Mouse (Mus musculus): Measurements from ENCODE around the gene Scarb1. TPM values are rescaled to one million over a fixed set of nuclear protein-coding genes. Genes with fewer than 3 reads are reported as not detected.
A peak's percentile ranks its signal among the peaks of the same experiment; 100 is the strongest.

The Scarb1 gene
- polyA plus RNA-seq, 1 experiment from 2014 or later, result 44.4 TPM

- Histone ChIP-seq H3K27ac (replicated peaks; ENCODE audit: low read depth, low read length) (no peak overlapping the region), H3K4me2 (ENCODE audit: low read depth, low read length) (peak overlapping the region; percentile 33; the same call in 1 of the 2 replicates), H3K36me3 (ENCODE audit: control insufficient read depth, insufficient read depth, low read length) (peaks cover 3% of the 10 kb centered on the region; the same call in 1 of the 2 replicates), H3K4me1 (ENCODE audit: control insufficient read depth, insufficient read depth, low read length) (peaks cover 15% of the 10 kb centered on the region), H3K4me3 (ENCODE audit: low read depth, low read length) (no peak overlapping the region), H3K27me3 (replicated peaks; ENCODE audit: control insufficient read depth, insufficient read depth, low read length) (no peaks in the 10 kb centered on the region), H3K9me3 (ENCODE audit: control insufficient read depth, low read length) (no peaks in the 10 kb centered on the region), H3K9ac (ENCODE audit: low read depth, low read length) (no peak overlapping the region)
- DNase-seq (ENCODE audit: low spot score) (peak; percentile 92), ATAC-seq (ENCODE audit: low read depth) (peak; percentile 23; the same call in 1 of the 2 replicates)
- 12% methylated on average over 15 of the region's 15 CpGs for WGBS
Observed at GRCm38 (mm10) chr5:125271531-125272203, 69.2 kb downstream of the Scarb1 start.

- no peak overlapping the region for H3K27ac ChIP-seq (replicated peaks; ENCODE audit: low read depth, low read length)
- 17% methylated on average over 12 of the region's 12 CpGs for WGBS
Observed at GRCm38 (mm10) chr5:125270587-125271130, 70.2 kb downstream of the Scarb1 start.

GRCm38 (mm10) chr5:125269836-125270235 is 71.1 kb downstream of the Scarb1 start:
- Histone ChIP-seq H3K9me3 (ENCODE audit: control insufficient read depth, low read length) (no peaks in the 10 kb centered on the region), H3K4me3 (ENCODE audit: low read depth, low read length) (no peak overlapping the region), H3K4me1 (ENCODE audit: control insufficient read depth, insufficient read depth, low read length) (peaks cover 15% of the 10 kb centered on the region), H3K27ac (replicated peaks; ENCODE audit: low read depth, low read length) (no peak overlapping the region), H3K27me3 (replicated peaks; ENCODE audit: control insufficient read depth, insufficient read depth, low read length) (no peaks in the 10 kb centered on the region), H3K4me2 (ENCODE audit: low read depth, low read length) (no peak overlapping the region), H3K36me3 (ENCODE audit: control insufficient read depth, insufficient read depth, low read length) (no peaks in the 10 kb centered on the region), H3K9ac (ENCODE audit: low read depth, low read length) (no peak overlapping the region)
- no peak for ATAC-seq (ENCODE audit: low read depth)
- WGBS, result 89% methylated on average over 7 of the region's 7 CpGs
- DNase-seq (ENCODE audit: low spot score), result no peak

More at GRCm38 (mm10) chr5:125270587-125271130, 70.2 kb downstream of the Scarb1 start:
- H3K36me3 ChIP-seq (ENCODE audit: control insufficient read depth, insufficient read depth, low read length), result no peaks in the 10 kb centered on the region
- no peak overlapping the region for H3K4me2 ChIP-seq (ENCODE audit: low read depth, low read length)
- no peaks in the 10 kb centered on the region for H3K27me3 ChIP-seq (replicated peaks; ENCODE audit: control insufficient read depth, insufficient read depth, low read length)
- ATAC-seq (ENCODE audit: low read depth) (no peak), DNase-seq (ENCODE audit: low spot score) (peak; percentile 89)
- peaks cover 15% of the 10 kb centered on the region for H3K4me1 ChIP-seq (ENCODE audit: control insufficient read depth, insufficient read depth, low read length)
- H3K9me3 ChIP-seq (ENCODE audit: control insufficient read depth, low read length), result no peaks in the 10 kb centered on the region
- no peak overlapping the region for H3K9ac ChIP-seq (ENCODE audit: low read depth, low read length)
- no peak overlapping the region for H3K4me3 ChIP-seq (ENCODE audit: low read depth, low read length)

- peaks cover 17% of the 10 kb centered on the region for H3K4me1 ChIP-seq (ENCODE audit: control insufficient read depth, insufficient read depth, low read length)
- no peaks in the 10 kb centered on the region for H3K9me3 ChIP-seq (ENCODE audit: control insufficient read depth, low read length)
- DNase-seq (ENCODE audit: low spot score) (no peak), ATAC-seq (ENCODE audit: low read depth) (no peak)
- no peak overlapping the region for H3K4me2 ChIP-seq (ENCODE audit: low read depth, low read length)
- no peak overlapping the region for H3K27ac ChIP-seq (replicated peaks; ENCODE audit: low read depth, low read length)
- H3K27me3 ChIP-seq (replicated peaks; ENCODE audit: control insufficient read depth, insufficient read depth, low read length), result no peaks in the 10 kb centered on the region
- H3K9ac ChIP-seq (ENCODE audit: low read depth, low read length), result no peak overlapping the region
- no peak overlapping the region for H3K4me3 ChIP-seq (ENCODE audit: low read depth, low read length)
- WGBS, result 86% methylated on average over 8 of the region's 8 CpGs
- no peaks in the 10 kb centered on the region for H3K36me3 ChIP-seq (ENCODE audit: control insufficient read depth, insufficient read depth, low read length)
Observed at GRCm38 (mm10) chr5:125269399-125269798, 71.5 kb downstream of the Scarb1 start.

- ATAC-seq (ENCODE audit: low read depth), result peak; percentile 78
Observed at GRCm38 (mm10) chr5:125268033-125268765, 72.7 kb downstream of the Scarb1 start.

GRCm38 (mm10) chr5:125267150-125267961 is 73.5 kb downstream of the Scarb1 start:
- H3K27ac ChIP-seq (replicated peaks; ENCODE audit: low read depth, low read length), result no peak overlapping the region
- DNase-seq (ENCODE audit: low spot score) (no peak), ATAC-seq (ENCODE audit: low read depth) (no peak)
- no peaks in the 10 kb centered on the region for H3K36me3 ChIP-seq (ENCODE audit: control insufficient read depth, insufficient read depth, low read length)
- no peak overlapping the region for H3K4me3 ChIP-seq (ENCODE audit: low read depth, low read length)
- 46% methylated on average over 35 of the region's 35 CpGs for WGBS
- H3K9ac ChIP-seq (ENCODE audit: low read depth, low read length), result no peak overlapping the region
- H3K27me3 ChIP-seq (replicated peaks; ENCODE audit: control insufficient read depth, insufficient read depth, low read length), result no peaks in the 10 kb centered on the region
- H3K4me1 ChIP-seq (ENCODE audit: control insufficient read depth, insufficient read depth, low read length), result peaks cover 17% of the 10 kb centered on the region
- H3K4me2 ChIP-seq (ENCODE audit: low read depth, low read length), result peak overlapping the region; percentile 13
- H3K9me3 ChIP-seq (ENCODE audit: control insufficient read depth, low read length), result no peaks in the 10 kb centered on the region

More at GRCm38 (mm10) chr5:125268033-125268765, 72.7 kb downstream of the Scarb1 start:
- Histone ChIP-seq H3K27ac (replicated peaks; ENCODE audit: low read depth, low read length) (peak overlapping the region; percentile 52; the same call in 1 of the 2 replicates), H3K27me3 (replicated peaks; ENCODE audit: control insufficient read depth, insufficient read depth, low read length) (no peaks in the 10 kb centered on the region), H3K4me3 (ENCODE audit: low read depth, low read length) (no peak overlapping the region), H3K4me1 (ENCODE audit: control insufficient read depth, insufficient read depth, low read length) (peaks cover 17% of the 10 kb centered on the region), H3K36me3 (ENCODE audit: control insufficient read depth, insufficient read depth, low read length) (no peaks in the 10 kb centered on the region), H3K4me2 (ENCODE audit: low read depth, low read length) (peak overlapping the region; percentile 31), H3K9ac (ENCODE audit: low read depth, low read length) (peak overlapping the region; percentile 34; the same call in 1 of the 2 replicates), H3K9me3 (ENCODE audit: control insufficient read depth, low read length) (no peaks in the 10 kb centered on the region)
- WGBS, result 17% methylated on average over 10 of the region's 10 CpGs
- peak; percentile 90 for DNase-seq (ENCODE audit: low spot score)

GRCm38 (mm10) chr5:125266128-125266527 is 74.8 kb downstream of the Scarb1 start:
- Histone ChIP-seq H3K4me2 (ENCODE audit: low read depth, low read length) (no peak overlapping the region), H3K9ac (ENCODE audit: low read depth, low read length) (no peak overlapping the region), H3K27me3 (replicated peaks; ENCODE audit: control insufficient read depth, insufficient read depth, low read length) (no peaks in the 10 kb centered on the region), H3K4me1 (ENCODE audit: control insufficient read depth, insufficient read depth, low read length) (peaks cover 14% of the 10 kb centered on the region), H3K36me3 (ENCODE audit: control insufficient read depth, insufficient read depth, low read length) (no peaks in the 10 kb centered on the region), H3K9me3 (ENCODE audit: control insufficient read depth, low read length) (no peaks in the 10 kb centered on the region), H3K27ac (replicated peaks; ENCODE audit: low read depth, low read length) (no peak overlapping the region), H3K4me3 (ENCODE audit: low read depth, low read length) (no peak overlapping the region)
- 57% methylated on average over 9 of the region's 9 CpGs for WGBS
- DNase-seq (ENCODE audit: low spot score), result no peak
- no peak for ATAC-seq (ENCODE audit: low read depth)

GRCm38 (mm10) chr5:125264700-125265099 is 76.2 kb downstream of the Scarb1 start:
- peak overlapping the region; percentile 33; the same call in 1 of the 2 replicates for H3K27ac ChIP-seq (replicated peaks; ENCODE audit: low read depth, low read length)
- no peak overlapping the region for H3K4me3 ChIP-seq (ENCODE audit: low read depth, low read length)

More at GRCm38 (mm10) chr5:125264700-125265099, 76.2 kb downstream of the Scarb1 start:
- Histone ChIP-seq H3K4me1 (ENCODE audit: control insufficient read depth, insufficient read depth, low read length) (peaks cover 13% of the 10 kb centered on the region), H3K27me3 (replicated peaks; ENCODE audit: control insufficient read depth, insufficient read depth, low read length) (no peaks in the 10 kb centered on the region), H3K9me3 (ENCODE audit: control insufficient read depth, low read length) (no peaks in the 10 kb centered on the region), H3K36me3 (ENCODE audit: control insufficient read depth, insufficient read depth, low read length) (no peaks in the 10 kb centered on the region), H3K9ac (ENCODE audit: low read depth, low read length) (no peak overlapping the region), H3K4me2 (ENCODE audit: low read depth, low read length) (no peak overlapping the region)
- 45% methylated on average over 17 of the region's 17 CpGs for WGBS
- no peak for DNase-seq (ENCODE audit: low spot score)
- no peak for ATAC-seq (ENCODE audit: low read depth)

Data from embryonic facial prominence, embryonic 14.5 days (tissue).